Mouse (Mus musculus) stomach, postnatal 0 days (tissue): Measurements from ENCODE around the gene Iqschfp.

ENCODE experiments used
- CTCF ChIP-seq: IDR thresholded peaks from 2 replicates; pipeline ENCODE4 v1.5.1; 2016; ENCODE audit warnings: antibody characterized with exemption, low read depth, mild to moderate bottlenecking, moderate library complexity
- EP300 ChIP-seq: optimal IDR thresholded peaks from 2 replicates; pipeline ENCODE3; 2016; ENCODE audit warnings: antibody characterized with exemption

DNA sequence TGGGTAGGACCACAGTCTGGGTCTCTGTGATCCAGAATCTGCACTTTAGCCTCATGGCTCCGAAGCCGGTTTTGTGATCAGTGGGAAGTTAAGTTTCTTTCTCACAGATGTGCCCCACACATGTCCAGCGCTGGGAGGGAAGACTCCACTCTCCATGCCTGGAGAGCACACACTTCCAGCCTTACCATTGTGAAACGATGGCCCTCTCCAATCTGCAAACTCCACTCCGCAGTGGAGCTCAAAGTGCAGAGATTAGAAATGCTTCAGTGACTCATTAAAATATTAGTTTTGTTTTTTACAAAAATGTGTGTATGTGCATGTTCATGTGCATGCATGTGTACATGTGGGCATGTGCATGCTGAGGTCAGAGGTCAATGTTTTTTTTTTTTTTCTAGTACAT is 626.6 kb downstream of the Iqschfp start:
- TF ChIP-seq CTCF (no peak), EP300 (no peak)
